Mouse (Mus musculus) C3H10T1/2 (cell line): Measurements from ENCODE around the gene Gm45844. TPM values are rescaled to one million over a fixed set of nuclear protein-coding genes. Genes with fewer than 3 reads are reported as not detected.

ENCODE experiments used
- polyA plus RNA-seq, 2 experiments: library from polyadenylated mRNA; unstranded; fragments of >200 nt; fragmentation: generic; extraction: Trizol; gene quantifications; one replicate each; pipeline ENCODE4 v1.2.1; 2012; ENCODE audit warnings: missing spikeins in 2 of 2

The Gm45844 gene
- polyA plus RNA-seq = under 1 TPM; 0.07 to 0.34 TPM

GRCm38 (mm10) chr7:7277966-7278567 lies at the start of gene Gm45844:
Gene Gm45844, minus strand, starts transcription at chr7:7278289.

GRCm38 (mm10) chr7:7247228-7247627 lies 30.9 kb downstream of the Gm45844 start, which contains the start of gene Vmn2r29:
Gene Vmn2r29, minus strand, starts transcription at chr7:7247328.

GRCm38 (mm10) chr7:7209313-7210151 lies 68.6 kb downstream of the Gm45844 start, which contains the start of gene Zfp772:
Gene Zfp772, minus strand, starts transcription at chr7:7209998.

GRCm38 (mm10) chr7:7171227-7172147 lies 106.6 kb downstream of the Gm45844 start, which contains the start of gene Zfp418:
Gene Zfp418, plus strand, starts transcription at chr7:7171330.

Other genes with a start within 250 kb of the Gm45844 start
- 1 to 10 TPM; 4.8 to 10.0 TPM for gene Zfp954, start 156.8 kb downstream of the Gm45844 start, polyA plus RNA-seq
- gene Zfp773, start 141.5 kb downstream of the Gm45844 start, polyA plus RNA-seq = under 1 TPM in 1 of 2 experiments, not detected in 1; 0.35 TPM
- gene Zfp418, start 107.0 kb downstream of the Gm45844 start, polyA plus RNA-seq = under 1 TPM; 0.05 to 0.86 TPM
- gene Zfp772, start 68.3 kb downstream of the Gm45844 start, polyA plus RNA-seq = 1 to 10 TPM in 1 of 2 experiments, under 1 TPM in 1; 0.28 to 1.7 TPM
- not detected for gene Vmn2r29, start 31.0 kb downstream of the Gm45844 start, polyA plus RNA-seq
- 10 to 100 TPM in 1 of 2 experiments, 1 to 10 TPM in 1; 1.8 to 12.5 TPM for gene Clcn4, start 22.6 kb upstream of the Gm45844 start, polyA plus RNA-seq
- gene Vmn2r30, start 59.3 kb upstream of the Gm45844 start, polyA plus RNA-seq = not detected
- not detected for gene Gm45783, start 96.3 kb upstream of the Gm45844 start, polyA plus RNA-seq
- gene Vmn2r31, start 121.4 kb upstream of the Gm45844 start, polyA plus RNA-seq = not detected
- gene Vmn2r32, start 201.7 kb upstream of the Gm45844 start, polyA plus RNA-seq = not detected